Mouse (Mus musculus) lung, postnatal 0 days (tissue): Measurements from ENCODE around the gene Crtc2. TPM values are rescaled to one million over a fixed set of nuclear protein-coding genes. Genes with fewer than 3 reads are reported as not detected.
A peak's percentile ranks its signal among the peaks of the same experiment; 100 is the strongest.
"Not testable (repeated sequence)": the region's sequence is repeated elsewhere in the genome, so short reads cannot be mapped to it uniquely, and the experiment has no call there.

ENCODE experiments used
- ATAC-seq: fragments of 200-750 bp; cut with Nextera tagmentation; 2 replicates; pipeline ENCODE4 v1.8.0; 2017; ENCODE audit warnings: moderate library complexity
- DNase-seq: peaks from one replicate; pipeline ENCODE4 v3.0.0-alpha.2; 2016; ENCODE audit warnings: low spot score
- H3K27ac ChIP-seq: fragments of 300-500 bp; sonication (generic); 2 replicates; pipeline ENCODE4 v1.5.1; 2014; ENCODE audit warnings: antibody characterized with exemption, mild to moderate bottlenecking, low read length, mixed read lengths
- H3K27me3 ChIP-seq: fragments of 300-500 bp; sonication (generic); replicated peaks from 2 replicates; pipeline ENCODE4 v1.6.1; 2014; ENCODE audit warnings: low read length, mixed read lengths; ENCODE audit not compliant: insufficient read depth
- H3K36me3 ChIP-seq: fragments of 300-500 bp; sonication (generic); 2 replicates; pipeline ENCODE4 v1.6.1; 2014; ENCODE audit warnings: low read length, mixed read lengths; ENCODE audit not compliant: insufficient read depth
- H3K4me1 ChIP-seq: fragments of 300-500 bp; sonication (generic); 2 replicates; pipeline ENCODE4 v1.6.1; 2014; ENCODE audit warnings: antibody characterized with exemption, low read depth, low read length, mixed read lengths; ENCODE audit not compliant: insufficient read depth
- H3K4me2 ChIP-seq: fragments of 300-500 bp; sonication (generic); replicated peaks from 2 replicates; pipeline ENCODE4 v1.6.1; 2014; ENCODE audit warnings: low read depth, mild to moderate bottlenecking, low read length, moderate library complexity, mixed read lengths
- H3K4me3 ChIP-seq: fragments of 300-500 bp; sonication (generic); 2 replicates; pipeline ENCODE4 v1.5.1; 2014; ENCODE audit warnings: low read depth, low read length
- H3K9ac ChIP-seq: fragments of 300-500 bp; sonication (generic); replicated peaks from 2 replicates; pipeline ENCODE4 v1.6.1; 2014; ENCODE audit warnings: low read depth, mild to moderate bottlenecking
- H3K9me3 ChIP-seq: fragments of 300-500 bp; sonication (generic); 2 replicates; pipeline ENCODE4 v1.6.1; 2016; ENCODE audit warnings: low read length, mixed read lengths
- CTCF ChIP-seq: IDR thresholded peaks from 2 replicates; pipeline ENCODE4 v1.5.1; 2016; ENCODE audit warnings: antibody characterized with exemption, mild to moderate bottlenecking
- EP300 ChIP-seq: IDR thresholded peaks from 2 replicates; pipeline ENCODE4 v1.6.1; 2016; ENCODE audit warnings: antibody characterized with exemption, mild to moderate bottlenecking, control low read depth
- WGBS: fragments of 180-500 bp; shearing (Covaris S2); extraction: QIAGEN DNeasy Blood & Tissue Kit; methylation state at CpG from one replicate; pipeline ENCODE4 v1.1.7; 2014; 5-methylcytosine and 5-hydroxymethylcytosine counted together
- polyA plus RNA-seq: library from polyadenylated mRNA; unstranded; fragments of >200 nt; fragmentation: Nextera tagmentation; extraction: Ambion mirVana; gene quantifications from 2 replicates; pipeline ENCODE4 v1.2.1, GENCODE M21; 2015

Gene Crtc2
- polyA plus RNA-seq, 1 experiment from 2014 or later = 16.2 TPM

DNA sequence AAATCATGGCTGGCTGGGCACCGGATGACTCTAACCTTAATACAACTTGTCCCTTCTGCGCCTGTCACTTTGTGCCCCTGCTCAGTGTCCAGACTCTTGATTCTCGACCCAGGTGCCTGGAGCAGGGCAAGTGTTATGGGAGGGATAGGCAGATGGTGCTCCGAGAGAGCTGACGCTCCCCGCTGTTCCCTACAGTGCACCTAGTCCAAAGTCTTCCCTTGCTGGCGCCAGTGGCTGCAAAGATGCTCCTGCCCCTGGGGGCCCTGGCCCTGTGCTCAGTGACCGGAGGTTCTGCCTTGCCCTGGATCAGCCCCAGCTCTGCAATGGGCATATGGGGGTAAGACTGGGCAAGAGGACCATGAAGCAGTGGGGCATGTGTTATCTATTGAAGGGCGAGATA, 23.8 kb downstream of the Crtc2 start:
- Histone ChIP-seq H3K27ac (no peak overlapping the region), H3K4me2 (no peak overlapping the region), H3K27me3 (no peaks in the 10 kb centered on the region), H3K9ac (no peak overlapping the region), H3K4me1 (no peaks in the 10 kb centered on the region; the same call in 1 of the 2 replicates), H3K9me3 (no peaks in the 10 kb centered on the region), H3K4me3 (no peak overlapping the region), H3K36me3 (peaks cover 4% of the 10 kb centered on the region)
- no peak for TF ChIP-seq CTCF
- WGBS = 93% methylated on average over 9 of the region's 9 CpGs
- DNase-seq (no peak), ATAC-seq (no peak)

- ATAC-seq = no peak
- 95% methylated on average over 10 of the region's 10 CpGs for WGBS
- no peaks in the 10 kb centered on the region for H3K27me3 ChIP-seq
These were observed 24.2 kb downstream of the Crtc2 start for GRCm38 (mm10) chr3:90278211-90278610.

GRCm38 (mm10) chr3:90279216-90279615, 25.3 kb downstream of the Crtc2 start:
- no peak overlapping the region for H3K4me3 ChIP-seq
- H3K36me3 ChIP-seq = peaks cover 2% of the 10 kb centered on the region; the same call in 1 of the 2 replicates
- no peaks in the 10 kb centered on the region for H3K27me3 ChIP-seq
- DNase-seq (no peak), ATAC-seq (no peak)
- WGBS = 91% methylated on average over 9 of the region's 9 CpGs
- no peak overlapping the region for H3K4me2 ChIP-seq
- H3K4me1 ChIP-seq = no peaks in the 10 kb centered on the region; the same call in 1 of the 2 replicates
- H3K9ac ChIP-seq = no peak overlapping the region
- H3K27ac ChIP-seq = no peak overlapping the region
- no peaks in the 10 kb centered on the region for H3K9me3 ChIP-seq
- TF ChIP-seq CTCF (no peak), EP300 (no peak)

More at GRCm38 (mm10) chr3:90278211-90278610, 24.2 kb downstream of the Crtc2 start:
- Histone ChIP-seq H3K9ac (no peak overlapping the region), H3K27ac (no peak overlapping the region), H3K9me3 (no peaks in the 10 kb centered on the region), H3K36me3 (peaks cover 4% of the 10 kb centered on the region), H3K4me2 (no peak overlapping the region), H3K4me1 (no peaks in the 10 kb centered on the region; the same call in 1 of the 2 replicates), H3K4me3 (no peak overlapping the region)
- DNase-seq = no peak
- TF ChIP-seq EP300 = no peak
- no peak for TF ChIP-seq CTCF

DNA sequence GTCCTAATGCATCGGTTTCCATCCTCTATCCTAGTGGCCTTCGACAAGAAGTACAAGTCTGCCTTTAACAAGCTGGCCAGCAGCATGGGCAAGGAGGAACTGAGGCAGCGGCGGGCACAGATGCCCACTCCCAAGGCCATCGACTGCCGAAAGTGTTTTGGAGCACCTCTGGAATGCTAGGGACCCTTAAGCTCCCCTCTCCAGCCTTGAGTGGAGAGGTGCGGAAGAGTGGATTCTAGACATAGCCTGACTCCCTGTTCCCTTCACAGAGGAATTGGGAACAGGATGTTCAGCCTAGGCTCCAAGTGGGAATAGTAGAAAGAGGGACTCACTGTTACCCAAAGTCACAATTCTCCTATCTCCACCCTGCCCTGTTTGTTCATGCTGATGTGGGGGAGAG, 25.8 kb downstream of the Crtc2 start:
- Histone ChIP-seq H3K27me3 (no peaks in the 10 kb centered on the region), H3K4me3 (no peak overlapping the region), H3K9me3 (no peaks in the 10 kb centered on the region), H3K36me3 (no peaks in the 10 kb centered on the region), H3K27ac (peak overlapping the region; percentile 51; the same call in 1 of the 2 replicates), H3K4me1 (no peaks in the 10 kb centered on the region; the same call in 1 of the 2 replicates), H3K4me2 (no peak overlapping the region), H3K9ac (no peak overlapping the region)
- DNase-seq (peak; percentile 55), ATAC-seq (peak; percentile 91)
- WGBS = 59% methylated on average over 7 of the region's 7 CpGs
- peak; percentile 98 for TF ChIP-seq EP300
- TF ChIP-seq CTCF = no peak

DNA sequence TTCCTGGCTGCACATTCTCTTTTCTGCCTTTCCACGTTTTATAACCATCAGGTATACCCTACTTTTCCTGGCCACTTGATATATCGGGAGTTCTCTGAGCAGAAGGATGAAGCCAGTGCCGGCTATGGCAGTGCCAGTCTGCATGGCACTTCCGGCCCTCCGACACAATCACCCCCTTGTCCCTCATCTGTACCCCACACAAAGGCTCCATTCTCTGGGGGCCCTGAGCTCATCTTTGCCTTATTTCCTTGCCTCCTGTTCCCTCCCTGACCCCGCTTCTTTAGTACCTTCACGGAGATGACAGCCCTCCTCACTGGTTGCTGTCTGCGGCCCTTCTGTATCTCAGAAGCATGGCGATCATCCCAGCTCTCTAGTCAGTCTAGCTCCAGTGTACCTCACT, 26.7 kb downstream of the Crtc2 start:
- Histone ChIP-seq H3K36me3 (no peaks in the 10 kb centered on the region), H3K4me1 (no peaks in the 10 kb centered on the region; the same call in 1 of the 2 replicates), H3K27me3 (no peaks in the 10 kb centered on the region), H3K27ac (peak overlapping the region; percentile 51; the same call in 1 of the 2 replicates), H3K9ac (no peak overlapping the region), H3K4me3 (no peak overlapping the region), H3K9me3 (no peaks in the 10 kb centered on the region), H3K4me2 (no peak overlapping the region)
- TF ChIP-seq EP300 (no peak), CTCF (no peak)
- no peak for ATAC-seq
- DNase-seq = no peak
- WGBS = 83% methylated on average over 9 of the region's 9 CpGs

DNA sequence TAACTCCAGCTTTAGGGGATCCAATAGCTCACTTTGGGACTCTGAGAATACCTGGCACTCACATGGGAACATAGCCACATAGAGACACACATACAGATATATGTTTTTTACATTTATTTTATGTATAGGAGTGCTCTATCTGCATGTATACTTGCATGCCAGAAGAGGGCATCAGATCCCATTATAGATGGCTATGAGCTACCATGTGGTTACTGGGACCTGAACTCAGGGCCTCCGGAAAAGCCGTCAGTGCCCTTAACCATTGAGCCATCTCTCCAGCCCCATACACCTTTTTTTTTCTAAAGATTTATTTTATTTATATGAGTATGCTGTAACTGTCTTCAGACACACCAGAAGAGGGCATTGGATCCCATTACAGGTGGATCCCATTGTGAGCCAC, 30.2 kb downstream of the Crtc2 start:
- 95% methylated on average over 2 of the region's 2 CpGs for WGBS

DNA sequence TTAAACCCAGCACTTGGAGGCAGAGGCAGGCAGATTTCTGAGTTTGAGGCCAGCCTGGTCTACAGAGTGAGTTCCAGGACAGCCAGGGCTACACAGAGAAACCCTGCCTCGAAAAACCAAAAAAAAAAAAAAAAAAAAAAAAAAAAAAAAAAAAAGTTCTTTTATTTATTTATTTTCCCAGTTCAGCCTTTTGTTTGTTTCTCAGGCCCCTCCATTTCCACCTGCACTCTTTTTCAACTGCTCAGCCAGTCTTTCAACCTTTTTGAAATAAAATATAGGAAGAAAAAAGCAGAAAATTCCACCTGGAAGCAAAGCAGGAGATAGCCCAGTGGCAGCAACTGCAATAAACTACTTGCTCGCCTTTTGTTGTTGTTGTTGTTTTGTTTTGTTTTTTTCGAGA, 35.4 kb downstream of the Crtc2 start:
- H3K9me3 ChIP-seq, DNase-seq, H3K36me3 ChIP-seq, H3K27me3 ChIP-seq, H3K4me2 ChIP-seq, ATAC-seq, H3K4me1 ChIP-seq, H3K4me3 ChIP-seq, H3K27ac ChIP-seq, H3K9ac ChIP-seq: not testable (repeated sequence)
- WGBS = 66% methylated on average over 3 of the region's 3 CpGs

More for the DNA sequence above, 30.2 kb downstream of the Crtc2 start:
- H3K27ac ChIP-seq = no peak overlapping the region
- no peak overlapping the region for H3K9ac ChIP-seq
- no peaks in the 10 kb centered on the region for H3K27me3 ChIP-seq
- ATAC-seq = no peak
- no peak for DNase-seq
- H3K9me3 ChIP-seq = no peaks in the 10 kb centered on the region
- H3K4me2 ChIP-seq = no peak overlapping the region
- no peaks in the 10 kb centered on the region for H3K36me3 ChIP-seq
- H3K4me3 ChIP-seq = no peak overlapping the region
- H3K4me1 ChIP-seq = no peaks in the 10 kb centered on the region; the same call in 1 of the 2 replicates
- TF ChIP-seq EP300 = no peak
- TF ChIP-seq CTCF = 0 out of 2 replicates have a peak, but pooled peaks have one; percentile 21
